Mouse (Mus musculus): Measurements from ENCODE around the gene Man1c1.

DNA sequence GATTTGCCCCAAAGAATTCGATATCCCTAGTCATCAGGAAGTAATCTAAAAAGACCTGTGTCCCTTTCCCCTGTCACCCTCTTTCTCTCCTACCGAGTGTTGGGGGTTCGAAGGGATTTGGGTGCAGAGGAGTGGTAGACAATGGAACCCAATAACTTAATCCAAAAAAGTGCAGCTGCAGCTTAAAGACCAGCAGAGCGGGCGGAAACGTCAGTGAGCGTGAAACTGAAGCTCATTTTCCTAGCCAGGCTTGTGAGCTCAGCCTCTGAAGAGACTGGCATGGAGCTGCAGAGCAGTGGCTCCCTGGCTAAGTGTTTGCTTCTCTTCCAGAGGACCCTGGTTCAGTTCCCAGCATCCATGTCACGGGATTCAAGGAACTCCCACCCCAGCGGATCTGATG, 29.3 kb upstream of the Man1c1 start:
- TF ChIP-seq CTCF (IDR thresholded peaks at IDR 0.05; ENCODE audit: borderline replicate concordance, insufficient read depth, low read length) (no peak), POLR2A (IDR thresholded peaks at IDR 0.05; ENCODE audit: low read depth, low read length) (no peak)
